Mouse (Mus musculus) G1E (cell line): ENCODE measurements around the gene Dnase1. TPM values are rescaled to one million over a fixed set of nuclear protein-coding genes. Genes with fewer than 3 reads are reported as not detected.

Source experiments
- ATAC-seq: 2 replicates; pipeline ENCODE4 v1.8.0; 2016; ENCODE audit warnings: mild to moderate bottlenecking; ENCODE audit not compliant: insufficient number of reproducible peaks, poor library complexity, low FRiP score, severe bottlenecking; ENCODE audit errors: extremely low read depth
- DNase-seq: peaks from one replicate; pipeline ENCODE4 v3.0.0; 2012; ENCODE audit warnings: low spot score
- H3K27me3 ChIP-seq: 2 replicates; pipeline ENCODE4 v1.6.1; 2012; ENCODE audit warnings: mild to moderate bottlenecking, low read length, inconsistent platforms; ENCODE audit not compliant: insufficient read depth
- H3K36me3 ChIP-seq: replicated peaks from 2 replicates; pipeline ENCODE3; 2012; ENCODE audit warnings: mild to moderate bottlenecking, inconsistent platforms
- H3K4me1 ChIP-seq: 2 replicates; pipeline ENCODE4 v1.6.1; 2012; ENCODE audit warnings: low read depth, low read length, inconsistent platforms, mixed read lengths; ENCODE audit not compliant: insufficient read depth
- H3K4me3 ChIP-seq: 2 replicates; pipeline ENCODE4 v1.5.1; 2012; ENCODE audit warnings: low read depth, mild to moderate bottlenecking, inconsistent platforms, low read length, moderate library complexity, mixed read lengths
- H3K9me3 ChIP-seq: replicated peaks from 2 replicates; pipeline ENCODE4 v1.6.1; 2012; ENCODE audit warnings: inconsistent platforms
- CTCF ChIP-seq: IDR thresholded peaks from 2 replicates; pipeline ENCODE4 v1.5.1; 2012; ENCODE audit warnings: low read depth, low read length, inconsistent platforms, mixed read lengths
- GATA1 ChIP-seq: IDR thresholded peaks from 2 replicates; pipeline ENCODE4 v1.6.1; 2012; ENCODE audit warnings: borderline replicate concordance, low read length, inconsistent platforms, mixed read lengths
- GATA2 ChIP-seq: IDR thresholded peaks from 2 replicates; pipeline ENCODE4 v1.6.1; 2012; ENCODE audit warnings: low read depth, low read length, inconsistent platforms, borderline replicate concordance
- POLR2AphosphoS5 ChIP-seq: IDR thresholded peaks from 2 replicates; pipeline ENCODE4 v1.6.1; 2012; ENCODE audit warnings: low read depth, low read length, inconsistent platforms; ENCODE audit not compliant: insufficient replicate concordance
- TAL1 ChIP-seq: conservative IDR thresholded peaks from 2 replicates; pipeline ENCODE4 v1.6.1; 2012; ENCODE audit warnings: low read depth, low read length, inconsistent platforms, mixed read lengths
- polyA plus RNA-seq: library from polyadenylated mRNA; stranded (reverse); fragments of >175 nt; gene quantifications from 2 replicates; pipeline ENCODE4 v1.2.3, GENCODE M21; 2012
- total RNA-seq, 2 experiments: library from RNA; stranded (forward) in 1 of 2; stranded (reverse) in 1 of 2; fragments of 200-1000 nt in 1 of 2; fragments of >200 nt in 1 of 2; fragmentation: Nextera tagmentation in 1 of 2; gene quantifications; 2 replicates each; pipeline ENCODE4 v1.2.3; 2014 to 2017

The Dnase1 gene
- total and polyA plus RNA-seq, 3 experiments: 0.49 TPM; not detected in 2

GRCm38 (mm10) chr16:4085051-4085450 is 48.3 kb downstream of the Dnase1 start:
- ATAC-seq: no peak
- H3K36me3 ChIP-seq: peaks cover 75% of the 10 kb centered on the region
- H3K27me3 ChIP-seq: no peaks in the 10 kb centered on the region
- no peak overlapping the region for H3K4me3 ChIP-seq
- no peak for TF ChIP-seq CTCF
- no peak for TF ChIP-seq TAL1
- no peak for TF ChIP-seq POLR2AphosphoS5
- TF ChIP-seq GATA2: no peak
- TF ChIP-seq GATA1: no peak
- H3K4me1 ChIP-seq: no peaks in the 10 kb centered on the region
- no peak for DNase-seq
- H3K9me3 ChIP-seq: no peaks in the 10 kb centered on the region

GRCm38 (mm10) chr16:4085851-4086387 is 49.2 kb downstream of the Dnase1 start:
- Histone ChIP-seq H3K27me3 (no peaks in the 10 kb centered on the region), H3K9me3 (no peaks in the 10 kb centered on the region), H3K36me3 (peaks cover 84% of the 10 kb centered on the region), H3K4me1 (no peaks in the 10 kb centered on the region), H3K4me3 (no peak overlapping the region)
- DNase-seq: no peak
- no peak for ATAC-seq
- TF ChIP-seq GATA2 (no peak), POLR2AphosphoS5 (no peak), TAL1 (no peak), GATA1 (no peak), CTCF (no peak)

- no peak for TF ChIP-seq CTCF
- no peak for TF ChIP-seq GATA1
- no peak for TF ChIP-seq TAL1
- no peak for TF ChIP-seq GATA2
- TF ChIP-seq POLR2AphosphoS5: no peak
- no peaks in the 10 kb centered on the region for H3K27me3 ChIP-seq
- no peak overlapping the region for H3K4me3 ChIP-seq
- DNase-seq (no peak), ATAC-seq (no peak)
- no peaks in the 10 kb centered on the region for H3K9me3 ChIP-seq
- H3K36me3 ChIP-seq: peaks cover 89% of the 10 kb centered on the region
- H3K4me1 ChIP-seq: no peaks in the 10 kb centered on the region
Observed at GRCm38 (mm10) chr16:4087214-4087913, 50.6 kb downstream of the Dnase1 start.

Other genes starting within 250 kb of the Dnase1 start
- gene Olfr15, start 206.1 kb upstream of the Dnase1 start, total RNA-seq (2014; fragmentation: Nextera tagmentation): not detected in 2 replicates
- 0.06 and 0.11 TPM in 2 replicates for gene Olfr15, start 206.1 kb upstream of the Dnase1 start, total RNA-seq (2017)
- not detected in 2 replicates for gene Olfr15, start 206.1 kb upstream of the Dnase1 start, polyA plus RNA-seq
- 2.8 and 3.9 TPM in 2 replicates for gene Zfp174, start 189.7 kb upstream of the Dnase1 start, total RNA-seq (2014; fragmentation: Nextera tagmentation)
- gene Zfp174, start 189.7 kb upstream of the Dnase1 start, total RNA-seq (2017): 1.3 and 1.8 TPM in 2 replicates
- gene Zfp174, start 189.7 kb upstream of the Dnase1 start, polyA plus RNA-seq: 0.16 and 0.19 TPM in 2 replicates
- gene Naa60, start 164.6 kb upstream of the Dnase1 start, total RNA-seq (2014; fragmentation: Nextera tagmentation): 57.5 and 71.6 TPM in 2 replicates
- 25.6 and 25.7 TPM in 2 replicates for gene Naa60, start 164.6 kb upstream of the Dnase1 start, total RNA-seq (2017)
- gene Naa60, start 164.6 kb upstream of the Dnase1 start, polyA plus RNA-seq: 26.0 and 28.7 TPM in 2 replicates
- 23.3 and 23.6 TPM in 2 replicates for gene Zfp597, start 152.4 kb upstream of the Dnase1 start, total RNA-seq (2014; fragmentation: Nextera tagmentation)
- 24.2 and 26.7 TPM in 2 replicates for gene Zfp597, start 152.4 kb upstream of the Dnase1 start, total RNA-seq (2017)
- 2.7 and 3.0 TPM in 2 replicates for gene Zfp597, start 152.4 kb upstream of the Dnase1 start, polyA plus RNA-seq
- not detected in 2 replicates for gene Gm20695, start 152.3 kb upstream of the Dnase1 start, total RNA-seq (2014; fragmentation: Nextera tagmentation)
- 0.33 TPM in 1 of 2 replicates, not detected in the other for gene Gm20695, start 152.3 kb upstream of the Dnase1 start, total RNA-seq (2017)
- not detected in 2 replicates for gene Gm20695, start 152.3 kb upstream of the Dnase1 start, polyA plus RNA-seq
- 1.7 and 6.2 TPM in 2 replicates for gene 1700037C18Rik, start 128.3 kb upstream of the Dnase1 start, total RNA-seq (2014; fragmentation: Nextera tagmentation)
- gene 1700037C18Rik, start 128.3 kb upstream of the Dnase1 start, total RNA-seq (2017): 2.2 and 2.5 TPM in 2 replicates
- gene 1700037C18Rik, start 128.3 kb upstream of the Dnase1 start, polyA plus RNA-seq: 8.2 and 11.1 TPM in 2 replicates
- gene Cluap1, start 128.1 kb upstream of the Dnase1 start, total RNA-seq (2014; fragmentation: Nextera tagmentation): 12.0 and 24.2 TPM in 2 replicates
- 26.4 and 26.9 TPM in 2 replicates for gene Cluap1, start 128.1 kb upstream of the Dnase1 start, total RNA-seq (2017)
- 23.6 and 30.4 TPM in 2 replicates for gene Cluap1, start 128.1 kb upstream of the Dnase1 start, polyA plus RNA-seq
- not detected in 2 replicates for gene Nlrc3, start 60.3 kb upstream of the Dnase1 start, total RNA-seq (2014; fragmentation: Nextera tagmentation)
- gene Nlrc3, start 60.3 kb upstream of the Dnase1 start, total RNA-seq (2017): 0.16 and 0.23 TPM in 2 replicates
- gene Nlrc3, start 60.3 kb upstream of the Dnase1 start, polyA plus RNA-seq: not detected in 2 replicates
- 47.5 and 51.8 TPM in 2 replicates for gene Slx4, start 33.2 kb upstream of the Dnase1 start, total RNA-seq (2014; fragmentation: Nextera tagmentation)
- gene Slx4, start 33.2 kb upstream of the Dnase1 start, total RNA-seq (2017): 30.8 and 36.8 TPM in 2 replicates
- gene Slx4, start 33.2 kb upstream of the Dnase1 start, polyA plus RNA-seq: 17.0 and 22.0 TPM in 2 replicates
- 134 and 135 TPM in 2 replicates for gene Trap1, start 40.9 kb downstream of the Dnase1 start, total RNA-seq (2014; fragmentation: Nextera tagmentation)
- gene Trap1, start 40.9 kb downstream of the Dnase1 start, total RNA-seq (2017): 111 and 117 TPM in 2 replicates
- 413 and 470 TPM in 2 replicates for gene Trap1, start 40.9 kb downstream of the Dnase1 start, polyA plus RNA-seq
- 87.1 and 92.8 TPM in 2 replicates for gene Crebbp, start 177.1 kb downstream of the Dnase1 start, total RNA-seq (2014; fragmentation: Nextera tagmentation)
- 8.6 and 9.6 TPM in 2 replicates for gene Crebbp, start 177.1 kb downstream of the Dnase1 start, total RNA-seq (2017)
- 9.1 and 13.9 TPM in 2 replicates for gene Crebbp, start 177.1 kb downstream of the Dnase1 start, polyA plus RNA-seq